Mouse (Mus musculus) ovary, adult 18-20 months (tissue): ENCODE data around the gene Asb16.

Source experiments
- DNase-seq: peaks from one replicate; pipeline ENCODE4 v3.0.0; 2022; ENCODE audit warnings: low spot score, mixed read lengths

The Asb16 gene

DNA sequence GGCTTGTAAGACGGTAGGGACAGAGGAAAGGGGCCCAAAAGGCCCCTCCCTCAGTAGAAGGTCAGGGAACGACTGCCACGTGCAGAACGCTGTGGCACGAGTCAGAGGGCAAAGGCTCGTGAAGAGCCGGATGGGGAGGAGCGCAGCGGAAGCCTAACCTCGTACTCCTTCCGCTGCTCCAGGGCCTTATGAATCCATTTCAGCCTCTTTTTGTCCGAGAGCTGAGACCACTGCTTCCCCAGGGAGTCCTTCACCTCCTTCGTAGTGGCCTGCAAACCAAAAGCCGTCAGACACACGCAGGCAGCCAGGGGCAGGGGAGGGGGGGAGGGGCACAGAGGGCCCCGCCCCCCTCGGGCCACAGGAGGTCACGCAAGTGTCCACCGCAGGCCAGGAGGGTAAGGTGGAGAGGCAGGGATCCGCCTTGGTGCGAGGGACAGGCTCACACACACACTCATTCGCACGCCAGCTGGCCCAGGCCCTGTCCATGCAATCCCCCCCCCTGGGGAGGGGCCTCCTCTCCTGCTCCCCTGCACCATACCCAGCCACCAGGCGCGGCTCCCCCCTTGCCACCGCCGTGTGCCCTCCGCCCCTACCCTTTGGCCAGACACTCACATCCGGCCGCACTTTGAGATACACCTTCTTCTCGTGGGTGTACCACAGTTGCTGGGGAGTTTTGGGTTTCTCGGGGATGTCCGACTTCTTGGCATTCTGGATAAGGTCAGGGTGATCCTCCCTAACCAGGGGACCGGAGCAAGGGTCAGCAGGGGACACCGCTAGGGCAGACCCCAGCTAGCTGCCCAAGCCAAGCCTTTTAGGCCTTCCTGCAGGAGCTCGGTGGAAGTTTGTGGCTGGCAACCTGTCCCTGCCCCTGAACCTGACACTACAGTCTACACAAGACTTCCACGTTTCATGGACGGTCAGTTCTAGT is 42.5 kb downstream of the Asb16 start:
- no peak for DNase-seq

DNA sequence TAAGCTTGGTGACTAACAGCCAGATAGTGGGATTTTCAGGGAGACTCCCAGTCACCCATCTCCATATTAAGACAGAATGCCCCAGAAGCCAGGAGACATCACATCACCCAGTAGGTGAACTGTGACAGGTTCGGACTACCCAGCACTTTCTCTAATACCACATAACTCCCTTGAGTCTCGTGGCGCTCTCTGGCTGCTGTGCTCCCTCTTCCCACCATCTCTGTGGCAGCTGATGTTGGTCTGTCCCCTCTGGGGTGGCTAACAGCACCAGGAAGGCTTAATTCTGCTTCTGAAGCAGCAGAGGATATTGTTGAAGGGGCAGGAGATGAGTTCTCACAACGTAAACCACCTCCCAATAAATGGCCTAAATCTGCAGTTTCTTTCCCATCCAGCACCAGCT is 43.4 kb downstream of the Asb16 start:
- no peak for DNase-seq

- no peak for DNase-seq
Observed at GRCm38 (mm10) chr11:102312586-102312985, 44.0 kb downstream of the Asb16 start.

DNA sequence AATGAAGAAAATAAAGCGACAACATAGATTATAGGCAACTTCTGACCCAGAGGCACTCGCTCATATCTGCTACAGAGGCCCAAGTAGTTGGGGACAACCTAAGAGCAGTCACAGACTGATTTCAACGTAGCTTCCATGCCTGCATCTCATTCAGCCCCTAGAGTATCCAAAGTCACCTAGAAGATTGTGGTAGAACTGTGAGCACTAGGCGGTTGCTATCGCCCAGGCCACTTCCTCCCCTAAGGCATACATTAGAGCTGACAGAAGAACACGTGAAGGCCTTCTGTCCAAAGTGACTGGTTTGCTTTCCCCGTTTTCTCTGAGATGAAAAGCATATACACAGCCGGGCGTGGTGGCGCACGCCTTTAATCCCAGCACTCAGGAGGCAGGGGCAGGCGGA is 45.8 kb downstream of the Asb16 start:
- DNase-seq = no peak

- DNase-seq = no peak
Observed at GRCm38 (mm10) chr11:102315690-102316571, 47.4 kb downstream of the Asb16 start.

DNA sequence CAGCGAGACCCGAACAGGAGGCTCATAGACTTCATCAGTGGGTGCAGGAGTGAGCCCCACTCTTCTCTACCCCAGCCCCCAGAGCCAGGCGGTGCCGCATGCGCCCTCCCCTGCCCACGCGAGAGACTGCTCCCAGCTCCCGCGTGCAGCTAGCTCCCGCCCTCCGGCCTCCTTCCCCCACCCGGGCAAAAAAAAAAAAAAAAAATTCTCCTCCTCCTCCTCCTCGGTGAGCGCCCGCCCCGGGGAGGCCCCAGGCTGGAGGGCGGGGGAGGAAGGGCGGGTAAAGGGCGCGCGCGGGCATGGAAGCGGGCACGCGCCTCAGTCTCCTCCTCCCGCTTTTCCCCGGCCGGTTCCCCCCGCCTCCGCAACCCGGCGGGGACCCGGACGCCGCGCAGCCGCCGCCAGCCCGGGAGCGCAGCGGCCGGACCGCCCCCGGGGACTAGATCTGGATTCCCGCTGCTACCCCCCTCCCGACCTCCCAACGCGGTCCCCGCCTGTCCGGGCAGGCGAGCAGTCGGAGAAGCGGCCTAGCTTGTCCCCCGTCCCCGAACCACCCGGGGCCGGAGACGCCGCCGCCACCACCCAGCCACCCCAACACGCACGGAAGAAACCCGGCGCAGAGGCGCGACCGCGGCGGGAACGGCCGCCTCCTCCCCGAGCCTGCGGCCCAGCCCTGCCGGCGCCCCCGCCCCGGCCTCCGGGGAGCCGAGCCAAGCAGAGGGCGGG is 48.2 kb downstream of the Asb16 start:
- DNase-seq = peak; percentile 90

GRCm38 (mm10) chr11:102317298-102317900 is 48.9 kb downstream of the Asb16 start:
- DNase-seq = no peak

DNA sequence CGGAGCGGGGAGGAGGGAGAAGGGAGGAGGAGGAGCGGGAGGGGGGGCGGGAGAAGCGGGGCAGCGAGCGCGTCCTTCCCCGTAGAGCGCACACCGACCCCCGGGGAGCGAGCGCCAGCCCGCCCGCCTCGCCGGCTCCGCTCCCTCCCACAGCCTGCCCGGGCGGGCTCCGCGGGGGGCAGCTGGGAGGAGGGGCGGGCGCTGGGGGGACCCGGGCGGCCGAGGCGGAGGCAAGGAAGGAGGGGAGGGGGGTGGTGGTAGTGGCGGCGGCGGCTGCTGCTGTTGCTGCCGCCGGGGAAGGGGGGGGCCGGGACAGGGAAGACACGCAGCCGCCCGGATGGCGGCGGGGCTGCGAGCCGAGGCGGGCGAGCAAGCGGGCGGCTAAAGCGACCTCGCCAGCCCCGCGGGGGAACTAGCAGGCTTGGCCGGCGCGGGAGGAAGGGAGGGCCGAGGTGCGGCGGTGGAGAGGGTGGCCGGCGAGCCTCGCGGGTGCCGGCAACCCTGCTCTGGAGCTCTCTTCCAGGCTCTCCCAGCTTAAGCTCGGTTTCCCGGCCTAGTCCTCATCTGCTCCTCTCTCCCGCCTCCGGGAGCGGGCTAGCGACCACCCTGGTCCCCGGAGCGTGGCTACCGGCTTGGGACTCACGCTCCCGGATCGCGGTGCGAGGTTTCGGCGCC is 49.5 kb downstream of the Asb16 start:
- DNase-seq = peak; percentile 72

- DNase-seq = no peak
Observed at GRCm38 (mm10) chr11:102318576-102319409, 50.2 kb downstream of the Asb16 start.

DNA sequence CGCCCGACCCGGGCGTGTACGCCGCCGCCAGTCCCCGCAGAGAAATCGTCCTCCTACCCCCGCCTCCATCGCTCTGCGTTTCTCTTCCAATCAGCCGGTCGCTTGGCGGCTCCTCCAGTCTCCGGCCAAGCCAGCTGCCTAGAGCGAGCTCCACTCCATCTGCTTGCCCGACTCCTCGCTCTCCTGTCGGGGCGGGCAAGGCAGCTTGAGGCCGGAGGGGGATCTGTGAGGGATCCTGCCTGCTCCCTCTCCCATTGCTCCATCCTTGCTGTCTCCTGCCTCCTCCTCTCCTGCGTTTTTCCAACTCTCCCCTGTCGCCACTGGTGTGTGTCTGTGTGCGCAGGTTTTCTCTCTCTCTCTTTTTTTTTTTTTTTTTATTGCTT is 50.9 kb downstream of the Asb16 start, which contains the start of gene Ubtf:
Ubtf (minus strand) TSS at position 333 of the 383 bp plus-strand sequence.
- peak; percentile 79 for DNase-seq

GRCm38 (mm10) chr11:102319941-102320685 is 51.6 kb downstream of the Asb16 start:
- peak; percentile 84 for DNase-seq

DNA sequence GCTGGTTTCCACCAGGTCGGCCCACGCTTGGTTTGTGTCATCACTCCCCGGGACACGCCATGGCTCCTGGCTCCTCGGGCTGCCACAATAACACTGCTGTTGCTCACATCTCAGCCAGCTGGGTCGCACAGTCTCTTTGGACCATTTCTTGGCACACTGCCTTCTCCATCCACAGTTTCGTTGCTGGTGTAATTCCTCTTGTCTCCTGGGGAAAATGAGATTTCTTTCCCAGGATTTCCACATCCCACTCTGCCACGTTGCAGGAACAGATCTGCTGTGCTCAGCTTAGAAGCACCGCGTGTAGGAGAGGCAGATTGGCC is 52.1 kb downstream of the Asb16 start:
- peak; percentile 59 for DNase-seq

DNA sequence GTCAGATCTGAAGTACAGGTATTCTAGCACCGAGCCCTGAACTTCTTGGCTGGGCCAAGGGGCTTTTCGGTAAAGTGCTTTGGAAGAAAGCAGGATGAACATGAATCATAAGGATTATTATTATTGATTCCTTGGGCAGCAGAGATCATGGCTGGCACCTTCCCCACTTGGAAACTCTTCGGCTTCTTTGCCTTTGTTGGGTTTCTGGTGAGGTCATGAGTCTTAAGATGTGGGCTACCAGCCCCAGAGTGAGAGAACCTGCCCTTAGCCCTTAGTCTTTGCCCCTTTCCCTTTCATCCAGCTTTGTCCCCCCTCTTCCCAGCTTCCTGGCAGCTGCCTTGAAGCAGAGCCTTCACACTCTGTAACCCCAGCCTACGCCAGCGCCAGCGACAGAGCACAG is 53.4 kb downstream of the Asb16 start:
- no peak for DNase-seq

DNA sequence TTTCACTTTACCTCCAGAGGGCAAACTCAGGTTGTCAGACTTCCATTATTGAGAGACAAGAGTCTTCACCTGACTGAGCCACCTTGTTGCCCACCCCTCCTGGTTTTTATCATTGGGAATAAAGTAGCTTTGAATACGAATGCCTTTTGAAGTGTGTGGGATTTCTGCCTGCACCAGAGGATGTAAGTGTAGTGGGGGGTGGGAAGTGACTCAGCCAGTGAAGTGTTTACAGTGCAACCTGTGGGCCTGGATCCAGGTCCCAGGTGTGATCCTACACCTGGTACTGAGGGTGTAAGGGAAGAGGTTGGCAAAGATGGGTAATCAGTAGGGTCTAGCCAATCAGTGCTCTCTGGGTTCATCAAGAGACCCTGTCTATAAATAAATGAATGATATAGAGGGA is 55.0 kb downstream of the Asb16 start:
- no peak for DNase-seq

DNA sequence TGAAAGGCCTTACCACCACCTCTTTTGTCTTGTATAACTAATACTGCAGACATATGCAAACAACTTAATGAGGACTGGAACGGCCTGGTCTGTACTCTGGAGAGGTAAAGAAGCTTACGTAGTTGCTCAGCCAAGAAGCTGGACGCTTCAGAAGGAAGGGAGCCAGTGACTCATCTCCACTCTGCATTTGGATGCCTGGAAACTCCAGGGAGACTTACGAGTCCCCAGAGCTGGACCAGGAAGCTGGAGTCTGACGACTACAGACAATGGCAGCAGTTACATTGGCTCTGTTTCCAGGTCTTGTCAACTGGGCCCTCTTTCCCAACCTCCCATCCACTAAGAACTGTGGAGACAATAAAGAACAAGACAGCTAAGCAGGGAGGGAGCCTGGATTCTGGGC is 58.7 kb downstream of the Asb16 start:
- DNase-seq = no peak

DNA sequence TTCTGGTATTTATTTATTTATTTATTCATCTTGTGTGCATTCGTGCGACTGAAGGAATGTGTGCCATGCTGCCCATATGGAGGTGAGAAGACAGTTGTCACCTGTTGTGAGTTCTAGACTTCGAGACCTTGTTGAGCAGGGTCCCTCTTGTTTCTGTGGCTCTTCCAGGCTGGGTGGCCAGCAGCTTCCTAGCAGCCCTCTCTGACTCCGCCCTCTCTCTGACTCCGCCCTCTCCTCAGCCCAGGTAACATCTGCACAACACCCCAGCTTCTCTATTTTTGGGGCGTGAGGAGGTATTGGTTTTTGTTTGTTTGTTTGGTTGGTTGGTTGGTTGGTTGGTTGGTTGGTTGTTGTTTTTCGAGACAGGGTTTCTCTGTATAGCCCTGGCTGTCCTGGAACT is 59.3 kb downstream of the Asb16 start:
- no peak for DNase-seq
